Mouse (Mus musculus): ENCODE measurements around the gene Crcp. TPM values are rescaled to one million over a fixed set of nuclear protein-coding genes. Genes with fewer than 3 reads are reported as not detected.

The Crcp gene
- 41.3 and 44.5 TPM in 2 replicates for polyA plus RNA-seq (2012; rRNA removed)

GRCm38 (mm10) chr5:130029142-130029897 is at the start of gene Crcp, which contains the start of gene Asl:
Gene Crcp (plus strand): TSS chr5:130029290.
Gene Asl (minus strand): TSS chr5:130029247.
- peak; percentile 75 for TF ChIP-seq POLR2A (IDR thresholded peaks at IDR 0.05; ENCODE audit: extremely low read depth, insufficient read depth, low read length)
- no peak for TF ChIP-seq CTCF (IDR thresholded peaks at IDR 0.05; ENCODE audit: extremely low read depth, insufficient read depth, low read length)
- H3K27ac ChIP-seq (ENCODE audit: insufficient read depth, low read length) = 0 out of 2 replicates have a peak within 1 kb of the TSS, but pooled peaks have one; percentile 7
- peaks cover 3% of the 10 kb centered on the region; the same call in 1 of the 2 replicates for H3K4me1 ChIP-seq (ENCODE audit: control insufficient read depth, insufficient read depth, low read length)
- H3K4me3 ChIP-seq (ENCODE audit: insufficient read depth, low read length) = peak within 1 kb of the TSS; percentile 92

- no peak for TF ChIP-seq POLR2A (IDR thresholded peaks at IDR 0.05; ENCODE audit: extremely low read depth, insufficient read depth, low read length)
- TF ChIP-seq CTCF (IDR thresholded peaks at IDR 0.05; ENCODE audit: extremely low read depth, insufficient read depth, low read length) = no peak
- H3K4me1 ChIP-seq (ENCODE audit: control insufficient read depth, insufficient read depth, low read length) = no peaks in the 10 kb centered on the region
- no peak overlapping the region for H3K4me3 ChIP-seq (ENCODE audit: insufficient read depth, low read length)
- H3K27ac ChIP-seq (ENCODE audit: insufficient read depth, low read length) = no peak overlapping the region
Observed at GRCm38 (mm10) chr5:129980216-129980615, 48.9 kb upstream of the Crcp start.

- no peak for TF ChIP-seq CTCF (IDR thresholded peaks at IDR 0.05; ENCODE audit: extremely low read depth, insufficient read depth, low read length)
- TF ChIP-seq POLR2A (IDR thresholded peaks at IDR 0.05; ENCODE audit: extremely low read depth, insufficient read depth, low read length) = no peak
- Histone ChIP-seq H3K27ac (ENCODE audit: insufficient read depth, low read length) (no peak overlapping the region), H3K4me3 (ENCODE audit: insufficient read depth, low read length) (no peak overlapping the region), H3K4me1 (ENCODE audit: control insufficient read depth, insufficient read depth, low read length) (no peaks in the 10 kb centered on the region)
Observed at GRCm38 (mm10) chr5:129989376-129989775, 39.7 kb upstream of the Crcp start.

- no peaks in the 10 kb centered on the region for H3K4me1 ChIP-seq (ENCODE audit: control insufficient read depth, insufficient read depth, low read length)
- H3K27ac ChIP-seq (ENCODE audit: insufficient read depth, low read length) = no peak overlapping the region
- no peak for TF ChIP-seq POLR2A (IDR thresholded peaks at IDR 0.05; ENCODE audit: extremely low read depth, insufficient read depth, low read length)
- TF ChIP-seq CTCF (IDR thresholded peaks at IDR 0.05; ENCODE audit: extremely low read depth, insufficient read depth, low read length) = no peak
- no peak overlapping the region for H3K4me3 ChIP-seq (ENCODE audit: insufficient read depth, low read length)
Observed at GRCm38 (mm10) chr5:129991898-129992297, 37.2 kb upstream of the Crcp start.

- no peak for TF ChIP-seq POLR2A (IDR thresholded peaks at IDR 0.05; ENCODE audit: extremely low read depth, insufficient read depth, low read length)
- no peak for TF ChIP-seq CTCF (IDR thresholded peaks at IDR 0.05; ENCODE audit: extremely low read depth, insufficient read depth, low read length)
- no peaks in the 10 kb centered on the region for H3K4me1 ChIP-seq (ENCODE audit: control insufficient read depth, insufficient read depth, low read length)
- no peak overlapping the region for H3K4me3 ChIP-seq (ENCODE audit: insufficient read depth, low read length)
Observed at GRCm38 (mm10) chr5:129993374-129993773, 35.7 kb upstream of the Crcp start.

GRCm38 (mm10) chr5:129994989-129995388 is 34.1 kb upstream of the Crcp start:
- TF ChIP-seq POLR2A (IDR thresholded peaks at IDR 0.05; ENCODE audit: extremely low read depth, insufficient read depth, low read length) (no peak), CTCF (IDR thresholded peaks at IDR 0.05; ENCODE audit: extremely low read depth, insufficient read depth, low read length) (no peak)
- H3K4me1 ChIP-seq (ENCODE audit: control insufficient read depth, insufficient read depth, low read length) = no peaks in the 10 kb centered on the region
- H3K4me3 ChIP-seq (ENCODE audit: insufficient read depth, low read length) = no peak overlapping the region
- no peak overlapping the region for H3K27ac ChIP-seq (ENCODE audit: insufficient read depth, low read length)

More at GRCm38 (mm10) chr5:129993374-129993773, 35.7 kb upstream of the Crcp start:
- H3K27ac ChIP-seq (ENCODE audit: insufficient read depth, low read length) = no peak overlapping the region

- TF ChIP-seq CTCF (IDR thresholded peaks at IDR 0.05; ENCODE audit: extremely low read depth, insufficient read depth, low read length) (no peak), POLR2A (IDR thresholded peaks at IDR 0.05; ENCODE audit: extremely low read depth, insufficient read depth, low read length) (no peak)
- no peaks in the 10 kb centered on the region for H3K4me1 ChIP-seq (ENCODE audit: control insufficient read depth, insufficient read depth, low read length)
- H3K27ac ChIP-seq (ENCODE audit: insufficient read depth, low read length) = no peak overlapping the region
- no peak overlapping the region for H3K4me3 ChIP-seq (ENCODE audit: insufficient read depth, low read length)
Observed at GRCm38 (mm10) chr5:129997700-129998099, 31.4 kb upstream of the Crcp start.

- TF ChIP-seq POLR2A (IDR thresholded peaks at IDR 0.05; ENCODE audit: extremely low read depth, insufficient read depth, low read length) = no peak
- TF ChIP-seq CTCF (IDR thresholded peaks at IDR 0.05; ENCODE audit: extremely low read depth, insufficient read depth, low read length) = peak; percentile 93
- H3K4me1 ChIP-seq (ENCODE audit: control insufficient read depth, insufficient read depth, low read length) = 0 out of 2 replicates have a peak, but pooled peaks cover 2% of the 10 kb centered on the region
- no peak overlapping the region for H3K27ac ChIP-seq (ENCODE audit: insufficient read depth, low read length)
- no peak overlapping the region for H3K4me3 ChIP-seq (ENCODE audit: insufficient read depth, low read length)
Observed at GRCm38 (mm10) chr5:129999097-129999496, 30.0 kb upstream of the Crcp start.

- Histone ChIP-seq H3K4me3 (ENCODE audit: insufficient read depth, low read length) (no peak overlapping the region), H3K27ac (ENCODE audit: insufficient read depth, low read length) (no peak overlapping the region), H3K4me1 (ENCODE audit: control insufficient read depth, insufficient read depth, low read length) (0 out of 2 replicates have a peak, but pooled peaks cover 2% of the 10 kb centered on the region)
- TF ChIP-seq CTCF (IDR thresholded peaks at IDR 0.05; ENCODE audit: extremely low read depth, insufficient read depth, low read length) (no peak), POLR2A (IDR thresholded peaks at IDR 0.05; ENCODE audit: extremely low read depth, insufficient read depth, low read length) (no peak)
Observed at GRCm38 (mm10) chr5:130000735-130001134, 28.4 kb upstream of the Crcp start.

Data from cortical plate, adult 2 months (tissue).